Mouse (Mus musculus) left cerebral cortex, postnatal 14 days (tissue): ENCODE data around the gene Hcar2. TPM values are rescaled to one million over a fixed set of nuclear protein-coding genes. Genes with fewer than 3 reads are reported as not detected.

ENCODE experiments used
- DNase-seq, 2 experiments: peaks; one replicate each; pipeline ENCODE4 v3.0.0; 2021 to 2022; ENCODE audit warnings: low spot score in 2 of 2, mixed read lengths in 1 of 2
- intact Hi-C: fragments of 180-260 bp; cut with DNase I; formaldehyde crosslinking; loops from one replicate; pipeline ENCODE4 v1.15.1; 2025
- total RNA-seq, 2 experiments: library from RNA; stranded (reverse); gene quantifications; 2 replicates each; pipeline ENCODE4 v1.2.3; 2021

Hcar2 gene
- total RNA-seq, 2 experiments from 2014 or later: not detected

DNA sequence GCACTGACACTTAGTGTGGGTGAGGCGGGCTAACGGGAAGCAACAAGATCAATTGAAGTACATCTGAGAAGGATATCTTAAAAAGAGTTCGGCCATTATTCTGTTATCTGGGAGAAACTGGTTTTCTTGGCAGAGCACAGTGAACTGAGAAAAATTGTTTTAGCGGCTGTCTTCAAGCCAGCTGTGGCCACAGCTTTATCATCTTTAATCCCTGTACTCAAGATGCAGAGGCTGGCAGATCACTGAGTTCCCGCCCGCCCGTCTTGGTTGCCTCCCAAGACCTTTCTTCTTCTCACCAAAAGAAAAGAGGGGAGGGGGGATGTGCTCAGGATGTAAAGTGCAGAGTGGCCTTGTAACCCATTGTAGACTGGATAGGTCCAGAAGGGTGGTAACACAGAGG, 48.4 kb downstream of the Hcar2 start:
- intact Hi-C loops: no loop called here

More for the DNA sequence above, 48.4 kb downstream of the Hcar2 start:
- no peak for DNase-seq

Other genes with a start within 250 kb of the Hcar2 start
- 100 to 1,000 TPM; 117 to 132 TPM for gene Clip1, start 180.9 kb downstream of the Hcar2 start, total RNA-seq
- gene Zcchc8, start 144.4 kb downstream of the Hcar2 start, total RNA-seq: 10 to 100 TPM; 37.0 to 37.2 TPM
- gene Rsrc2, start 116.1 kb downstream of the Hcar2 start, total RNA-seq: 10 to 100 TPM; 80.9 to 89.4 TPM
- gene Kntc1, start 115.8 kb downstream of the Hcar2 start, total RNA-seq: under 1 TPM; 0.83 to 0.87 TPM
- gene Hcar1, start 14.5 kb upstream of the Hcar2 start, total RNA-seq: 1 to 10 TPM; 1.3 to 2.0 TPM
- 10 to 100 TPM; 65.6 to 70.7 TPM for gene Denr, start 41.7 kb upstream of the Hcar2 start, total RNA-seq
- gene Gm43518, start 61.9 kb upstream of the Hcar2 start, total RNA-seq: not detected
- 1 to 10 TPM; 2.7 to 4.2 TPM for gene Ccdc62, start 65.2 kb upstream of the Hcar2 start, total RNA-seq
- gene Hip1r, start 108.1 kb upstream of the Hcar2 start, total RNA-seq: 10 to 100 TPM; 82.6 to 85.0 TPM
- 10 to 100 TPM; 51.4 to 58.3 TPM for gene Vps37b, start 166.8 kb upstream of the Hcar2 start, total RNA-seq
- gene Abcb9, start 230.3 kb upstream of the Hcar2 start, total RNA-seq: 10 to 100 TPM; 57.5 to 58.4 TPM
- 10 to 100 TPM; 36.0 to 42.1 TPM for gene Ogfod2, start 246.8 kb upstream of the Hcar2 start, total RNA-seq